Mouse (Mus musculus) gastrocnemius, adult 18-20 months (tissue): Measurements from ENCODE around the gene Mrpl34. TPM values are rescaled to one million over a fixed set of nuclear protein-coding genes. Genes with fewer than 3 reads are reported as not detected.
"Not testable (repeated sequence)": the region's sequence is repeated elsewhere in the genome, so short reads cannot be mapped to it uniquely, and the experiment has no call there.

ENCODE experiments used
- DNase-seq: peaks from one replicate; pipeline ENCODE4 v3.0.0; 2021; ENCODE audit warnings: low spot score
- long read RNA-seq, 2 experiments: library from polyadenylated mRNA; stranded (forward); transcript quantifications; one replicate each; pipeline ENCODE4 v2.0.0; 2021
- total RNA-seq, 2 experiments: library from RNA; stranded (reverse); gene quantifications; 2 replicates each; pipeline ENCODE4 v1.2.3; 2021

Gene Mrpl34
- 10 to 100 TPM; 65.5 to 71.4 TPM for total RNA-seq
- long read RNA-seq, experiment 1, transcript Mrpl34-201 (2 exons, 607 nt): major isoform, 49 of 49 reads
- long read RNA-seq, experiment 1, partial matches to known transcripts: 0 of 49 reads
- long read RNA-seq, experiment 1, other reads (novel, unspliced or antisense): 0 of 49 reads
- long read RNA-seq, experiment 2, transcript Mrpl34-201 (2 exons, 607 nt): major isoform, 36 of 37 reads
- long read RNA-seq, experiment 2, partial matches to known transcripts: 1 of 37 reads
- long read RNA-seq, experiment 2, other reads (novel, unspliced or antisense): 0 of 37 reads

DNA sequence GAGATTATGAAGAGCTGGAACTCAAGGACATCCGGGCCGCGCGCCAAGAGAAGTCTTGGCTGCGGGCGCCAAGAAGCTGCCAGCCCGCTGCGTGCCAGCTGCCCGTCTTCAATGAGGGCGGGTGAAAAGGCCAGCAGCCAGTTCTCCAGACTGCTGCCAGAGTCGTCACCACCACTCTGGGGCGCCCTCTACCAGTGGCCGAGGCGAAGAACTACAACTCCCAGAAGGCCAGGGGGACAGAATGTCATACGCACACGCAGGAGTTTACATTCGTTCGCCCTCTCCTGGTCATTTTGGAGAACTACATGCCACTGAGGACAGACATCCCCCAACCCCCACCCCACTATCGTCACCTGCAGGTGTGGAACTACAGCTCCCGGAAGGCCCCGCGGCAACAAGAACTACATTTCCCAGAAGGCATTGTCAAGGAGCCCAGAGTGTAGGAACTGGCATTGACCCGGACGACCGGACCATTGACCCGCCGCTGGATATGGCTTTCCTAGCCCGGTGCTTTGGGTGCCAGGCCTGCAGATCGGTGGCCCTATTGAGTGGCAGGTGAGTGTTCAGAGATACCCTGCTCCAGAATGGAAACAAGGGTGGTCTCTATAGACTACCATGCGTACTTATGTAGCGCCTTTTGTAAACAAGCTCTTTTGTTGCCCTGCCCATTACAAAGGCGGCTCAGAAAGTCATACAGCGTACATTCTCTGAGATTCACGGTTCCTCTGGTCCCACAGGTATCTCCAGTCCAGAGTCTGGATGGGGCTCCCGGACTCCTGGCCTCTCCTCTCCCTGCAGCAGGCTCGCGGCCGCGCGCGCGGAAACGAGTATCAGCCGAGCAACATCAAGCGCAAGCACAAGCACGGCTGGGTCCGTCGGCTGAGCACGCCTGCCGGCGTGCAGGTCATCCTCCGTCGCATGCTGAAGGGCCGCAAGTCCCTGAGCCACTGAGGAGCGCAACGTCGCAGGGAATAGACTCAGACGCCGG, at the start of gene Mrpl34:
Gene Mrpl34, plus strand, starts transcription at position 447 of the 988 bp plus-strand sequence.
- peak; percentile 100 for DNase-seq

DNA sequence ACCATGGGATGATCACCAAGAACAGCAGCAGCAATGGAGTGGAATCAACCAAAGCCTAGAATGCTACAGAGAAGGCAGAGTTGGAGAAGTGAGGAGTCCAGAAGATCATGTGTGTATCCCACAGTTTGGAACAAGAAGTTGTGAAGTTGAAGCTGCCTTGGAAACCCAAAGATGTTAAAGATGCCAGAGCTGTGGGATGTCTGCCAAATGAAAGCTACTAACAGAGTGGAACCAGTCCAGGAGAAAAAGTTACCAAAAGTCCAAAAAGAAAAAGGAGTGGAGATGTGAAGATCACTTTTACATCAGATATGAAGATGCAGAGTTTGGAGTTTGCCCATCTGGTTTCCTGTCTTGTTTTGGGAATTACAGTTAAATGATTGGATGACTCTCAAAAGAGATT, 42.6 kb upstream of the Mrpl34 start:
- no peak for DNase-seq

DNA sequence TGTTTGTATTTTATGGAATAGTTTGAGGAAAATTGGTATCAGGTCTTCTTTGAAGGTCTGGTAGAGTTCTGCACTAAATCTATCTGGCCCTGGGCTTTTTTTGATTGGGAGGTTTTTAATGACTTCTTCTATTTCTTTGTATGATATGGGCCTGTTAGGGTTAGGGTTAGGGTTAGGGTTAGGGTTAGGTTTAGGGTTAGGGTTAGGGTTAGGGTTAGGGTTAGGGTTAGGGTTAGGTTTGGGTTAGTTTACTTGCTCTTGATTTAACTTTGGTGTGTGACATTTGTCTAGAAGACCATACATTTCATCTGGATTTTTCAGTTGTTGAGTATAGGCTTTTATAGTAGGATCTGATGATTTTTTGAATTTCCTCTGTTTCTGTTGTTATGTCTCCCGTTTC, 31.8 kb upstream of the Mrpl34 start:
- DNase-seq: not testable (repeated sequence)

DNA sequence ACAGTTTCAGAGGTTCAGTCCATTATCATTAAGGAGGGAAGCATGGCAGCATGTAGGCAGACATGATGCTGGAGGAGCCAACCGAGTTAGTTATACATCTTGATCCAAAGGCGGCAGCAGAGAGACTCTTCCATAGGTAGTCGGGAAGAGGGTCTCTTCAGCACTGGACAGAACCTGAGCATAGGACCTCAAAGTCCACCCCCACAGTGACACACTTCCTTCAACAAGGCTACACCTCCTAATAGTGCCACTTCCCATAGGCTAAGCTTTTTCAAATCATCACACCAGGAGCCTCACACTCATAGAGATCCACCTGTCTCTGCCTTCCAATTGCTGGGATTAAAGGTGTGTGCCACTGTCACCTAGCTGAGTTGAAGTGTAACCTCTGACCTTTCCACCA, 27.7 kb upstream of the Mrpl34 start:
- DNase-seq: no peak

DNA sequence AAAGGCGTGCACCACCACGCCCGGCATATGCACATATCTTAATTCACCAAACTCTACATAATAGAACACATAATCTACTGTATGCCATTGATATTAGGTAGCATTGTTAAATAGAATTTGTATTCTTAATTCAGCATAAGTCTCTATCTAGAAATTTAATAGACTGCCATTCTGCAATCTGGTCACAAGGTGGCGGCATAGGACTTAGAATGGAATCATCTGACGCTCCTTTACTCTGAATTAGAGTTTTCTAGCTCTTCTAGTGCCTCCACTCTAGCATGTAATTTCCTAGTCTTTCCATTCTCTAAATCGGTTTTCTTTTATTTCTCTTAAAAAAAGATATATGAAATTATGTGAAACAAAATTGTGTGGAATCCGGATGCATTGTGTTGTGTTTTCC, 23.4 kb upstream of the Mrpl34 start:
- peak; percentile 68 for DNase-seq

DNA sequence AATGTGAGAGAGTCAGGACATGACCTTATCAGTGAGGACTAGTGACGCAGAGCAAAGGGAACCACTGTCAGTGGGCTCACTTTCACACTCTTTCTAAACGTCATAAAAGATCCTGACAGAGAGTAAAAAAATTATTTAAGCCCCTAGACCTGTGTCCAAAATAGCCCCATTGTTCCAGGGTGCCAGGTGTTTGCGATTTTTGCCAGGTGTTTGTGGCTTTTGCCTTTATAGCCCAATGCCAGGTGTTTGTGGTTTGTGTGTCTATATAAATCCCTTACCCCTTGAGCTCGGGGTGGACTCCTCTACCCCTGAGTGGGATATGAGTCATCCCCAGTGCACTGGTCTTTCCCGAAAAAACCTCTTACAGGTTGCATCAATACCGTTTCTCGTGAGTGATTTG, 19.7 kb upstream of the Mrpl34 start:
- no peak for DNase-seq

DNA sequence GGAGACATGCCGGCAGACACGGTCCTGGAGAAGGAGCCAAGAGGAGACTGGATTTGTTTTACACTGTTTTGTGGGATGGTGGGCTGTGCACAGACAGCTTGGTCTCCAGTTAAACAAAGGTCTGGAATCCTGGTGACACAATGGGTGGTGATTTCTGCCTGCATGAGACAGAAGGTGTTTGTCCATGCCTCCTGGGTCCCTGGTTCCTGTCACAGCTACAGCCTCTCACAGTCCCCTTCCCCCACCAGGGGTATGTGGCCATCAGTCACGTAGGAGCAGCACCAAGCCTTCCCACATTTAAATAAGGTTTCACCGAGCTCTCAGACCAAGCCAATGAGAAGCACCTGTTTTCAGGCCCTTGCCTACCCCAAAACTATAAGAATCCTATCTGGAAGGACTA, 13.4 kb upstream of the Mrpl34 start:
- DNase-seq: no peak

DNA sequence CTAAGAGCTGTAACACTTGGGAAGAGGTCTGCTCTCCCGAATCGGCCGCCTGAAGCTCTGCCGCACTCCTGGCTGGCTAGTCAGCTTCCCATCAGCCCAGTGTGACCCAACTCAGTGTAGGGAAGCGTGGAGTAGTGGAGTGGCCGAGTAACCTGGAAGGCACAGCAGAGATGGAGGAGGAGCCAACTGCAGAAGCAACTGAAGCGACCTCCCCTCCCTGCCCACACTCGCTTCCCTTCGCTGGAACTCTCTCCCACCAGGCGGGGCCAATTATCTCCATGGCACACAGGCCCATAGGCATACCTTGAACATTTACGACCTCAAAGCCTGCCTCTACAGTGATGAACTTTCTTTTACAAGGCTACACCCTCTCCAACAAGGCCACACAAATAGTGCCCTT, 13.0 kb upstream of the Mrpl34 start:
- no peak for DNase-seq

DNA sequence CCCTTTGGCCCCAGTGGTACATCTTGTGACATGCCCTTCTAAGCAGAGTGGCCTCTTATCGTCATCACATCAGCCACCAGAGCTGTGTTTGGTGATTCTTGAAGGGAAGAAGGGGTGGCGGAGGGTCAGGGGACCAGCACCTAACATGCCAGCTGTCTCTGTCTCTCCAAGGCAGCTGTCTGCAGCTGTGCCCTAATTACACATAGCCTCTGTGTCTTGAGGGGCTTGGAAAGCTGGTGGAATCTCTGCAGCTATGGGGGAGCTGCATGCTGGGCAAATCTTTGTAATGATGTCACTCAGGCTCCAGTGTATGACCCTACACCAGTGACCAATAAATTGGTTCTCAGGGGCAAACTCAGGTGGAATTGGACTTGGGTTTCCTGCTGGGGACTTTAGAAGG, 12.1 kb upstream of the Mrpl34 start:
- DNase-seq: no peak

DNA sequence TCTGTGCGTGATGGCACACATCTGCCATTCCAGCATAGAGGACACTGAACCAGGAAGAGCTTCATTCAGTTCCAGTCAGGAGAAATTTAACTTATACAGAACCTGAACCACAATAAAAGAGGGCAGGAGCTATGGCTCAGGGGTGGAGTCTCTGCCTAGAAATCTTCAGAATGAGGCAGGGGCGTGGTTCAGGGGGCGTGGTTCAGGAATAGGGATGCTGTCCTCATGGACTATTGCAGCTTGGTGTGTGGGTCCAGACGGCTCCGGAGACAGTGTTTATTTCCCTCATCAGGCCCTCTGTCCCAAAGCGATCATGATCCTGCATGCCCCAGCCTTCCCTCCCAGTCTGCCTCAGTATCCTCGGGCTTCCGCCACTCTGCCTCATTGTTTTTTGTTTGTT, 10.1 kb upstream of the Mrpl34 start:
- no peak for DNase-seq

DNA sequence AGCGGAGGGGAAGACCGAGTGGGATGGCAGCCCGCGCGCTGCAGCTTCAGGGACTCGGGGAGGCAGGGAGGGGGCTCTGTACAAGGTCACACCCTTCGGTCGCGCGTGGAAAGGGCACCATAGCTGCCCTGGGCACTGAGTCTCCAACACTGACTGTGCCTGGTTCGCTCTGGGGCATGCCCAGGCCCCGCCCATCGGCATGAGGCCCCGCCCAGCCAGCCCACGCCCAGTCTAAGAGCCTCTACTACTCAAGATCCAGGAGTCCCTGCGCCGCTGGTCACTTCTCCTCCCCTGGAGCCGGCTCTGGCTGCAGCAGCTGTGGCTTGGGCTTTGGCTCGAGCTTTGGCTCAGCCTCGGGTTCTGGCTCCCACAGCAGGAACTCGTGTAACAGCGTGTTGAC, 7.9 kb upstream of the Mrpl34 start:
- no peak for DNase-seq

DNA sequence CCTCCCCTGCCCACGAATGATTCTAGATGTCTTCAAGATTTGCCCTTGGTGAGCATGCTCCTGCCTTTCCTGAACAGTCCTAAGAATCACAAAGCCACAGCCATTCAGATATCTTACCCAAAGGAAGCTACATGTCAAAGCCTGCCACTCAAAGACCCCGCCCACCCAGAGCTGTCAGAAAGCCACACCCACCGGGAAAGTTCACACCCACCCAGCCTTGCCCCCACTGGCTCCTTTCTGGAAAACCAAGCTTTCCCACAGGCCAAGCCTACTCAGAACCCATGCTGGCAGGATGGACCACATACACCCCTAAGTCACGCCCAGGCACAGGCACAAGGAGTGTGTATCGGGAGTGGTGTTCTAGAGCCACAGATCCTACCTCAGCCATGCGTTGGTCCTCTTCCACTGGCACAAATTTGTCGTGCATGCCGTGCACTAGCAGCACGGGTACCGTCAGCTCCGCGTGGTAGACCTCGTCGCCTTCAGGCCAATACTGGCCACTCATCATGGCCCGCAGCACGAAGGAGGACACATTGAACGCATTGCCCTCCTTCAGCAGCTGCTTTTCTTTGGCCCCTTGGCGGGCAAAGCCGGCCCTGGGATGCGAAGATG, 7.0 kb upstream of the Mrpl34 start:
- no peak for DNase-seq

DNA sequence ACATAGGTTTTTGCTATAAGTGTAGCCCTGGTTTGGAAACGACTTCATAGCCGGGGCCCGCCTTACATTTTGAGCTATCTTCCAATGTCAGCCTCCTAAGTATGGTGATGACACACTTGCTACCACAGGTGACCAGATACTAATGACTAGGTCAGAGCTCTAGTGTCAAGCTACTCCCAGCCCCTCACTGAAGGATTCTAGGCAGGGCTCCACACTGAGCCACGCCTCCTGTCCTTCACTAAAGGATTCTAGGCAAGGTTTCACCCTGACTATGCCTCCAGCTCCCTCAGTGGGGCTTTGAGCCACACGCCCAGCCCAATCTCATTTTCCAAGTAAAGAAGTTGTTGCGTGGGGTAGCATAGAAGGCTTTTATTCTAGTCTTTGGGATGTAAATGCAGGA, 4.0 kb upstream of the Mrpl34 start:
- DNase-seq: no peak

DNA sequence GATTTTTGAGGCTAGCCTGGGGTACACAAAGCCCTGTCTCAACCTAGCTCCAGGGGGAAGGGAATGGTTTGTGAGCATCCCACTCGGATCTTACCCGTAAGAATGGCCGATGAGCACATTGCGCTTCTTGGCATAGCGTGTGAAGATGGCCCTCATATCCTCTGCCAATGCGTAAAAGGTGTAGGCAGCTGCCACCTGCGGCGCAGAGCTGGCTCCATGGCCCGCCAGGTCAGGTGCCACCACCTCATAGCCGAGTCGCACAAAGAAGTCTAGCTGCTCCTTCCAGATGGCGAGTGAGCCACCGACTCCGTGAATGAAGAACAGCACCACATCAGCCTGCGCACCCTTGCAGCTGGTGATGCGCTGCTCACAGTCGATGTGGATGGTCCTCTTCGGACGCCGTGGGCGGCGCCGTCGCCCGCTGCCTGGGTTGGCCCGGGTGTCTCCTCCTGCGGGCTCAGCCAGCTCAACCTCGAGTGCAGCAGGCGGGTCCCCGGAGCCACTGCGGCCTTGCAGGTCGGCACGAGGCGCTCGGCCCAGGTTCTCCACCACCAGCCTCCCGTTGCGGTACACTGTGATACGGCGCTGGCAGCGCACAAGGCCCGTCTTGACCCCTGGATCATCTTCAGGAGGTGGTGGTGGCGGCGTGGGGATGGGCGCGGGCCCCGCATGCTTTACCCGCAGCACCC, 3.5 kb upstream of the Mrpl34 start:
- DNase-seq: no peak

DNA sequence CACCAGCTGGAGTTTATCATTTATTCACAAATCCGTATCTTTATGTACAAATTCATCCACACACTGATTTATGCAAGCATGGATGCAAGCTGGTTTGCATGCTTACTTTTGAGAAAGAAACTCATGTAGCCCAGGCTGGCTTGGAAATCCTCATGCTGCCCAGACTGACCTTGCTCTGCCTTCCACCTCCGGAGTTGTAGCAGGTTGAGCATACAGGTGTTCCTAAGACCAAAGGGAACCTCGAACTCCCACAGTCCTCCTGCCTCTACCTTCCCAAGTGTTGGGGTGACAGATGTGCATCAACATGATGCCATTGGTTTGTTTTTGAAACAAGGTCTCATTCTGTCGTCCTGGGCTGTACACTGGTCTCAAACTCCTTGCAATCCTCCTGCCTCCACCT, 2.6 kb upstream of the Mrpl34 start:
- DNase-seq: no peak

DNA sequence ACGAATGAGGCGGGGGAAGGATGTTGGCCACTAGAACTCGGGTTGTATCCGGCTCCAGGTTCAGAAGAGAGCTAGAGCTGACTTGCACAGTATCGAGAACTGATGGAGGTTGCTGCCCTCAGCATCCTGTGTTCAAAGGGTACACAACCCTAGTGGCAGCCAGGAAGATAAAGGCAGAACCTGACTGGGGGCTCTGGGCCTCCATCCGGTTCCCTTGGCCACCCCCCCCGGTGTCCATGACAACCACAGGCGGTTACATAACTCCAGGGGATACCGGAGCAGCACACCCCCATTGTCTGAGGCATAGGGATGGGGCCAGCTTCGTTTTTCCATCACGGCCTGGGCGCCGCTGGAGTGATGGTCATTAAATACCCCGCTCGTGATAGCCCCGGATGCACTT, 2.0 kb upstream of the Mrpl34 start:
- no peak for DNase-seq

DNA sequence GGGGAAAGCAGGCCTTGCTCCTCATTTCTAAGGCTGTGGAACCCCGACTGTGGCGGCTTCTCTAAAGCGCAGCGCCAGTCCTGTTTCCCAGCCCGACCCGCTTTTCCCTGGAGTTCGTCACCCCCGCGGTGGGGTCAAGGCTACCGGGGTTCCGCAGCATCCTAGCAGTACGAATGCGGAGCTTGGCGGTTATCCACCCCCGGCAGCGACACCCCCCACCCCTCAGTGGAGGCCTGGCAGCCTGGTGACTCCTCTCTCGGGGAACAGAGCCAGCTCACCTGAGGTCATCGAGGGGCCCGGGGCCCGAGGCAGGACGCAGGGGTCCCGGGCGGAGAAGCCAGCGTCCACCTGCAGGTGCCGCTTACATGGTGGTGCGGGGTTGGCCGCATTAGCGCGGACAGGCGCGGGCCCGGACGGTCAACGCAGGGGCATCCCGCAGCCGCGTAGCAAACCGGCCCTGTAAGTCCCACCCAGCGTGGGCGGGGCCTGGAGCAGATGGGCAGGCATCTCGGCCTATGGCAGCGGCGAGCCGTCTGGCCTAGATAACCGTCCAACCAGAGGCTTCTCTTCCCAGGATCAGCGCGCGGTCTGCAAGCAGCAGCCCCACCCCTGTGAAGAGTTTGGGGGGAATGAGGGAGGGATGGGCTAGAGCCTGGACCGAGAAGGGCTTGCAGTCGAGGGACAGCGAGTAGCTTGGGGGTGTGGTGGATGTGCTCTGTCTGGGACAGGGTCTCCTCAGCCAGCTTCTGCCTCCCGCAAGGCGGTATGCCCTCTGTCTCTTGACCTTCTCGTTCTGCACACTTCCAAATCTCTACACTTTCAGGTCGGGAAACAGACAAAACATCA, 1.3 kb upstream of the Mrpl34 start, which contains the start of gene Abhd8:
Gene Abhd8, minus strand, starts transcription at position 468 of the 846 bp plus-strand sequence.
- peak; percentile 97 for DNase-seq

DNA sequence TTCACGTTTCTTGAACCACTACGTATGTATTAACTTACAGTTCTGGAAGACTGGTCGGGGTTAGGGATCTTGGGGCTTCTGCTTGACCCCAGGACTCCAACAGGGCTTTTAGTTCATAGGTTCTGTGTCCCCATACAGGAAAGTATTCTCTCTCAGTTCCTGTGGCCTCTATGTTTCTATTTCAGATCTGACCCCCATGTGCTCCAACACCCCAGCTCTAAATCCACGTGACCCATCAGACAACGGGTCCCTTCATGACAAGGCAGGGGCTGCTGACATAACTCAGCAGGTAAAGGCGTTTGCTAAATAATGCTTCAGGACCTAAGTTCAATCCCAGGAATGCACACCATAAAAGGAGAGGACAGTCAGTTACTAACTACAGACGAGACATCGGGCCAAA, 974 bp downstream of the Mrpl34 start:
- no peak for DNase-seq

DNA sequence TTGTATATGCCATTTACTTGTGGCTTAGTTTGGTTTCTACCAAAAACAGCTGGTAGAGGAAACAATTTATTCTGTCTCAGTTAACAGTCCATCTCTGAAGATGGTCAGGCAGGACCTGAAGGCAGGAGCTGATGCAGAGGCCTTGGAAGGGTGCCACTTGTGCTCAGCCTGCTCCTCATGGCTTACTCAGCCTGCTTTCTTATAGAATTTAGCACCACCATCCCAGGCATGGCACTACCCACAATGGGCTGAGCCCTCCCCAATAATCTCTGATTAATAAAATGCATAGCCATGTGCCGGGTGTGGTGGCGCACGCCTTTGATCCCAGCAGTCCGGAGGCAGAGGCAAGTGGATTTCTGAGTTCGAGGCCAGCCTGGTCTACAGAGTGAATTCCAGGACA, 1.4 kb downstream of the Mrpl34 start:
- DNase-seq: no peak

DNA sequence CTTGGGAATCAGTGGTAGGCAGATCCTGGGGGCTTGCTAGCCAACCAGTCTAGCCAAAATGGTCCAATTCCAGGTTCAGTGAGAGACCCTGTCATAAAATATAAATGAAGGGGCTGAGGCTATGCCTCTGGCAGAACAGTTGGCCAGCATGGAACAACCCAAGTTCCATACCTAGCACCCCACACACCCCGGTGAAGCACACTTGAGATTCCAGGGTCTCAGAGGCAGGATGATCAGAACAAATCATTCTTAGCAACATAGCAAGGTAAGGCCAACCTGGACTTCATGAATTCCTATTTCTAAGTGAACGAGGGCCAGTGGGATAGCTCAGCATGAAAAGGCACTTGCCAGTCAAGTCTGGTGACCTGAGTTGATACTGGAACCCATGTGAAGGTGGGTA, 2.4 kb downstream of the Mrpl34 start:
- no peak for DNase-seq

DNA sequence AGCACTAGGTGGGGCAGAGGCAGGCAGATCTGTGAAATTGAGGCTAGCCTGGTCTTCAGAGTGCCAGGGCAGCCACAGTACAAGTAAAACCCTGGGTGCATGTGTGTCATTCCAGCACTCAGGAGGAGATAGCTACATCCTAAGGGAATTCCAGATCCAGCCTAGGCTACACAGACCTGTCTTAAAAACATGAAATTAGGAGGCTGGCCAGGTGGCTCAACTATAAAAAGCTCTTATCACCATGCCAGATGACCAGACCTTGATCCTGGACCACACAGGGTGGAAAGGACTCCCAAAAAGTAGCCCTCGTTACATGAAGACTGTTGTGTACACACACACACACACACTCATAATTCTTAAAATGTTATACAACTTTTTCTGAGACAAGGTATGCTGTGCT, 3.2 kb downstream of the Mrpl34 start:
- DNase-seq: no peak
